Mouse (Mus musculus): Measurements from ENCODE around the gene Srek1ip1. TPM values are rescaled to one million over a fixed set of nuclear protein-coding genes. Genes with fewer than 3 reads are reported as not detected.

The Srek1ip1 gene
- total RNA-seq, 2 experiments from 2014 or later, result 20.0 to 21.9 TPM

- intact Hi-C loops (cut with DNase I), result no loop called here
- DNase-seq, result no peak
These were observed 40.5 kb downstream of the Srek1ip1 start for GRCm38 (mm10) chr13:104832811-104833210.

- intact Hi-C loops (cut with DNase I), result no loop called here
- DNase-seq, result no peak
These were observed 45.3 kb downstream of the Srek1ip1 start for GRCm38 (mm10) chr13:104837628-104838027.

- intact Hi-C loops (cut with DNase I), result no loop called here
- no peak for DNase-seq
These were observed 49.7 kb downstream of the Srek1ip1 start for GRCm38 (mm10) chr13:104841937-104842336.

GRCm38 (mm10) chr13:104843295-104844089 lies 51.2 kb downstream of the Srek1ip1 start:
- DNase-seq, result no peak
- intact Hi-C loops (cut with DNase I), result no loop called here

GRCm38 (mm10) chr13:104853645-104854044 lies 61.4 kb downstream of the Srek1ip1 start:
- intact Hi-C loops (cut with DNase I), result no loop called here

GRCm38 (mm10) chr13:104863127-104863979 lies 71.1 kb downstream of the Srek1ip1 start, which contains the start of gene Shisal2b:
TSS of gene Shisal2b (minus strand) at chr13:104863893.
- intact Hi-C loops (cut with DNase I), result no loop called here
- DNase-seq, result peak; percentile 24 to 27

More at GRCm38 (mm10) chr13:104853645-104854044, 61.4 kb downstream of the Srek1ip1 start:
- DNase-seq, result no peak

GRCm38 (mm10) chr13:104866726-104867125 lies 74.4 kb downstream of the Srek1ip1 start:
- DNase-seq, result no peak
- intact Hi-C loops (cut with DNase I), result no loop called here

GRCm38 (mm10) chr13:104869907-104870306 lies 77.6 kb downstream of the Srek1ip1 start:
- intact Hi-C loops (cut with DNase I), result no loop called here
- no peak for DNase-seq

GRCm38 (mm10) chr13:104878508-104878907 lies 86.2 kb downstream of the Srek1ip1 start:
- intact Hi-C loops (cut with DNase I), result no loop called here
- no peak for DNase-seq

- intact Hi-C loops (cut with DNase I), result no loop called here
- DNase-seq, result no peak
These were observed 91.4 kb downstream of the Srek1ip1 start for GRCm38 (mm10) chr13:104883566-104884249.

GRCm38 (mm10) chr13:104886308-104887032 lies 94.2 kb downstream of the Srek1ip1 start:
- no peak for DNase-seq
- intact Hi-C loops (cut with DNase I), result no loop called here

Other genes starting within 250 kb of the Srek1ip1 start
- 10 to 100 TPM; 17.1 to 17.3 TPM for gene Cwc27, start 24.7 kb downstream of the Srek1ip1 start, total RNA-seq (2021)
- not detected for gene Shisal2b, start 71.4 kb downstream of the Srek1ip1 start, total RNA-seq (2021)

Measured in heart, postnatal 14 days (tissue).